Mouse (Mus musculus) kidney, postnatal 10 days (tissue): Measurements from ENCODE around the gene Mcat.
A peak's percentile ranks its signal among the peaks of the same experiment; 100 is the strongest.

Source experiments
- DNase-seq: peaks from one replicate; pipeline ENCODE4 v3.0.0; 2021; ENCODE audit warnings: mixed read lengths

Mcat gene

GRCm38 (mm10) chr15:83534960-83535889 is 28.4 kb downstream of the Mcat start:
- DNase-seq, result no peak

GRCm38 (mm10) chr15:83532606-83533005 is 31.0 kb downstream of the Mcat start:
- DNase-seq, result no peak

GRCm38 (mm10) chr15:83531961-83532469 is 31.6 kb downstream of the Mcat start:
- DNase-seq, result no peak

GRCm38 (mm10) chr15:83530688-83531087 is 32.9 kb downstream of the Mcat start:
- peak; percentile 59 for DNase-seq

GRCm38 (mm10) chr15:83530233-83530632 is 33.4 kb downstream of the Mcat start:
- DNase-seq, result peak; percentile 74

GRCm38 (mm10) chr15:83529765-83530164 is 33.8 kb downstream of the Mcat start:
- peak; percentile 82 for DNase-seq

- DNase-seq, result no peak
These were observed 34.7 kb downstream of the Mcat start for GRCm38 (mm10) chr15:83528892-83529291.

- no peak for DNase-seq
These were observed 35.8 kb downstream of the Mcat start for GRCm38 (mm10) chr15:83527747-83528146.

- no peak for DNase-seq
These were observed 36.5 kb downstream of the Mcat start for GRCm38 (mm10) chr15:83527092-83527437.

GRCm38 (mm10) chr15:83526424-83527091 is 37.0 kb downstream of the Mcat start, which contains the start of gene Bik:
TSS of gene Bik (plus strand) at chr15:83526862.
- DNase-seq, result peak; percentile 85

GRCm38 (mm10) chr15:83524333-83524729 is 39.3 kb downstream of the Mcat start:
- DNase-seq, result no peak

GRCm38 (mm10) chr15:83523638-83524332 is 39.8 kb downstream of the Mcat start:
- no peak for DNase-seq

- DNase-seq, result peak; percentile 41
These were observed 40.4 kb downstream of the Mcat start for GRCm38 (mm10) chr15:83523196-83523595.

GRCm38 (mm10) chr15:83520861-83521382 is 42.7 kb downstream of the Mcat start:
- DNase-seq, result no peak

- DNase-seq, result peak; percentile 77
These were observed 45.2 kb downstream of the Mcat start for GRCm38 (mm10) chr15:83518215-83519048.

- no peak for DNase-seq
These were observed 48.6 kb downstream of the Mcat start for GRCm38 (mm10) chr15:83515018-83515417.

- no peak for DNase-seq
These were observed 50.9 kb downstream of the Mcat start for GRCm38 (mm10) chr15:83512489-83513281.

- peak; percentile 98 for DNase-seq
These were observed 52.7 kb downstream of the Mcat start, which contains the start of gene Ttll1 for GRCm38 (mm10) chr15:83510805-83511405. TSS of gene Ttll1 (minus strand) at chr15:83510893.

- no peak for DNase-seq
These were observed 53.4 kb downstream of the Mcat start for GRCm38 (mm10) chr15:83509950-83510804.
